20 mouse cellular contexts compared by ENCODE assay signal in the genomic region with DNA sequence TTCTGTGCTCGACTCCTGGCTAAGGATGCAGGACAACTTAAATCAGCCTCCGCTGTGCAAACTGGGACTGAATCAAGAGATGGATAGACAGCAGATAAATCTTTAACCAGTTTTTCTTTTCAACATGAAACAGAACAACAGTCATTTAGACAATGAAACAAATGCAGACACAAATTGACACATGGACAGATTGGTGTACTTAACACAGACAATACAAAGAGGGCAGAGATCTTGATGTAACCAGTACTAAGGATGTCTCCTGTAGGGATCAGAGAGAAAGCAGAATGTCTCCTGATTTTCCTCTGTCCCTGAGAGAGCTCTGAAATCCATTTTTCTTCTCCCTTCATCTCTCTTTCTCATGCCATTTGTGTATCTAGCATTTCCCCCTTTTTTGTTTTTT.
DNase-seq lines count a peak whose midpoint lies in the region; TF ChIP-seq lines count a peak whose summit lies in the region.
"Had no signal": no experiment of that assay in that cellular context is flagged by ENCODE, and none has a peak within 500 bp of the region (broad histone marks: within the 10 kb centered on the region; RNA-seq: fewer than 3 reads in every experiment).

No protein-coding gene starts in this region.

- in situ Hi-C loops in ES-E14 (cut with MboI; ENCODE audit: low sequenced_read_pairs in 2 of 2, unreplicated experiment in 2 of 2) = no loop called here

- TF ChIP-seq EP300 in ES-Bruce4 (IDR thresholded peaks at IDR 0.05; ENCODE audit: insufficient read depth, low read depth, low read length) = no peak

- no peak for TF ChIP-seq CTCF in ES-Bruce4 (IDR thresholded peaks at IDR 0.05; ENCODE audit: low read depth, low read length)
- TF ChIP-seq CTCF in kidney, adult 2 months (conservative IDR thresholded peaks at IDR 0.05; ENCODE audit: insufficient read depth, insufficient read length, low read depth, low read length) = no peak

- H3K9ac ChIP-seq in ES-Bruce4 (ENCODE audit: low read depth, poor library complexity, severe bottlenecking) (peak overlapping the region; percentile 61), ES-E14 (ENCODE audit: insufficient read depth, low read depth, low read length, poor library complexity, severe bottlenecking) (peak overlapping the region; percentile 43; the same call in 1 of the 2 replicates)
- H3K9ac ChIP-seq: embryonic facial prominence, embryonic 12.5 days; forebrain, embryonic 13.5 days; forebrain, embryonic 15.5 days; forebrain, postnatal 0 days had no signal

- no peak overlapping the region for H3K4me3 ChIP-seq in ES-Bruce4 (ENCODE audit: low read depth, low read length)
- peak overlapping the region; percentile 37 to 57 for H3K4me3 ChIP-seq in ES-E14 (ENCODE audit: insufficient read depth in 1 of 2, low read depth in 1 of 2, low read length in 2 of 2, poor library complexity in 1 of 2, severe bottlenecking in 1 of 2)
- no peak overlapping the region for H3K4me3 ChIP-seq in kidney, adult 2 months (ENCODE audit: insufficient read depth, low read depth, low read length)
- H3K4me3 ChIP-seq: embryonic facial prominence, embryonic 10.5 days; embryonic facial prominence, embryonic 12.5 days; forebrain, embryonic 13.5 days; forebrain, embryonic 15.5 days had no signal

- WGBS in kidney, adult 2 months = 85% methylated on average over 2 of the region's 2 CpGs

- no peaks in the 10 kb centered on the region for H3K27me3 ChIP-seq in ES-Bruce4 (ENCODE audit: control insufficient read depth, insufficient read depth, low read length, poor library complexity, severe bottlenecking)
- H3K27me3 ChIP-seq in kidney, adult 2 months (replicated peaks; ENCODE audit: control insufficient read depth, insufficient read depth, low read length) = no peaks in the 10 kb centered on the region
- H3K27me3 ChIP-seq: embryonic facial prominence, embryonic 12.5 days; forebrain, embryonic 13.5 days; forebrain, embryonic 15.5 days had no signal

- no peak for TF ChIP-seq POLR2A in ES-Bruce4 (IDR thresholded peaks at IDR 0.05; ENCODE audit: insufficient read depth, low read length)
- TF ChIP-seq POLR2A in kidney, adult 2 months (IDR thresholded peaks at IDR 0.05; ENCODE audit: low read depth, low read length) = no peak

- H3K4me1 ChIP-seq in ES-Bruce4 (ENCODE audit: control insufficient read depth, insufficient read depth, low read length) = no peaks in the 10 kb centered on the region
- peaks cover 2 to 11% of the 10 kb centered on the region in 2 experiments; a peak in 3 of 4 replicates for H3K4me1 ChIP-seq in ES-E14 (ENCODE audit: control insufficient read depth in 2 of 2, insufficient read depth in 2 of 2, low read length in 2 of 2, poor library complexity in 1 of 2)
- no peaks in the 10 kb centered on the region for H3K4me1 ChIP-seq in kidney, adult 2 months (ENCODE audit: control insufficient read depth, insufficient read depth, low read length)
- H3K4me1 ChIP-seq: embryonic facial prominence, embryonic 10.5 days; embryonic facial prominence, embryonic 12.5 days; forebrain, embryonic 13.5 days; forebrain, embryonic 15.5 days had no signal

- no peaks in the 10 kb centered on the region; the same call in 1 of the 2 replicates for H3K9me3 ChIP-seq in ES-Bruce4 (replicated peaks; ENCODE audit: control insufficient read depth, insufficient read depth, low read length, poor library complexity, severe bottlenecking)
- no peaks in the 10 kb centered on the region for H3K9me3 ChIP-seq in ES-E14 (ENCODE audit: control insufficient read depth, insufficient read depth, low read depth, low read length)
- H3K9me3 ChIP-seq: embryonic facial prominence, embryonic 10.5 days; embryonic facial prominence, embryonic 12.5 days; forebrain, embryonic 13.5 days; forebrain, embryonic 15.5 days had no signal

- DNase-seq in ES-E14 (ENCODE audit: low read depth, low spot score) (peak; percentile 36), ZHBTc4 (ENCODE audit: low read depth, low spot score) (peak; percentile 61)
- no peak for DNase-seq in cerebellum, adult 11 months
- no peak for DNase-seq in left cerebral cortex, adult 9 months (ENCODE audit: low spot score in 2 of 2)
- no peak for DNase-seq in c-Kit-positive CD71-positive TER-119-positive erythroid progenitor cells, embryonic 14.5 days (ENCODE audit: low spot score)
- DNase-seq in kidney, adult 2 months = no peak
- DNase-seq: adrenal gland, adult 2 months; adrenal gland, postnatal 10 days; adrenal gland, postnatal 25 days; cerebellum, adult 11-12 months; cerebellum, adult 2 months; cerebellum, adult 9-10 months; cerebellum, postnatal 10 days; cerebellum, postnatal 25 days; forebrain, postnatal 0 days had no signal

- no peaks in the 10 kb centered on the region; the same call in 1 of the 2 replicates for H3K36me3 ChIP-seq in ES-Bruce4 (ENCODE audit: control insufficient read depth, insufficient read depth, low read length, poor library complexity, severe bottlenecking)
- H3K36me3 ChIP-seq in ES-E14 (ENCODE audit: control insufficient read depth, insufficient read depth, low read length, poor library complexity, severe bottlenecking) = no peaks in the 10 kb centered on the region
- no peaks in the 10 kb centered on the region for H3K36me3 ChIP-seq in kidney, adult 2 months (ENCODE audit: control insufficient read depth, insufficient read depth, low read length)
- H3K36me3 ChIP-seq: embryonic facial prominence, embryonic 10.5 days; embryonic facial prominence, embryonic 12.5 days; forebrain, embryonic 15.5 days had no signal

- H3K27ac ChIP-seq in ES-Bruce4 (ENCODE audit: insufficient read depth, low read length) (peak overlapping the region; percentile 90), ES-E14 (ENCODE audit: insufficient read depth, low read depth, low read length, poor library complexity, severe bottlenecking) (peak overlapping the region; percentile 87; the same call in 1 of the 2 replicates)
- no peak overlapping the region for H3K27ac ChIP-seq in kidney, adult 2 months (ENCODE audit: insufficient read depth, low read depth, low read length)
- H3K27ac ChIP-seq: embryonic facial prominence, embryonic 10.5 days; embryonic facial prominence, embryonic 12.5 days; forebrain, embryonic 13.5 days; forebrain, embryonic 15.5 days had no signal

TF ChIP-seq in ES-E14, 5 proteins besides CTCF, POLR2A, EP300 and RAD21:
- TF ChIP-seq MAFK (IDR thresholded peaks at IDR 0.05; ENCODE audit: insufficient read depth, low read depth, low read length) = no peak
- peak; percentile 42; the same call in 1 of the 2 replicates for TF ChIP-seq CHD2 (IDR thresholded peaks at IDR 0.05; ENCODE audit: low read depth, low read length)
TF ChIP-seq in ES-E14: peak in this region for 1.

Comparison
In these comparisons a context has a peak if more than half of its experiments do, and no peak if none do; other contexts are left out.
1. H3K4me3 ChIP-seq: peak in ES-E14 (2 of 2); none in ES-Bruce4 (single experiment) and kidney, adult 2 months (single experiment).
2. DNase-seq: peak in ES-E14 (single experiment) and ZHBTc4 (single experiment); none in cerebellum, adult 11 months (single experiment), left cerebral cortex, adult 9 months (0 of 2), c-Kit-positive CD71-positive TER-119-positive erythroid progenitor cells, embryonic 14.5 days (single experiment) and kidney, adult 2 months (single experiment).